21 mouse cellular contexts compared by ENCODE assay signal in the genomic region with DNA sequence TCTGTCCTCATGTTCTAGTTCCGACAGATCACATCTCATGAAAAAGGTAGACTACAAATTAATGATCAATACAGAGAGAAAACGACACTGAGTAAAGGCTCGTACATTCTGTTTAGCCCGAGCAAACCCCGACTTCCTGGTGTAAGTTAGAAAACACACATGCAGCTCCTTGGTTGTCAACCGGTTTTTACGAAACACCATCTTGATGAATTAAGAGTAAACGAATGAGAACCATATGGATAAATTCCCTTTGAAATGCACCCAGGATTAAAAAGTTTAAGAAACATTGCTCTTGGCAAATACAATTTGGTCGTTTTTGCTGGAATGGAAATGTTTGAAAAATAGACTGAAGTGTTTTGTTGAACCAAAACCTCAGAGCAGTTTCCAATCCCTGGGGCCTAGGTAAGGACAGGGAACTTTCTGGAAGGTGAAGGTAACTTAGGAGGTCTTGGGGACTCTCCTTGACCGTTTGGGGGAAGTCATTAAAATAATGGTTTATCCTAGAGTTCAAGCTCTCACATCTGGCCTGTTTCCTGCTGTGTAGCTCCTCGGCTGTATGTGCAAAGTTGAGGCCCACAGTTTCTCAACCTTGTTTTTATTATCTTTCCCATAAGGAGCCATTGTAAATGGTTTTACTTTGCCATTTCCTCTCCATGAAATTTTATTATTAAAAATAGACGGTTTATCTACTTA.
A peak's percentile ranks its signal among the peaks of the same experiment; 100 is the strongest.
DNase-seq lines count a peak whose midpoint lies in the region; ATAC-seq and TF ChIP-seq lines count a peak whose summit lies in the region.
"Had no signal": no experiment of that assay in that cellular context is flagged by ENCODE, and none has a peak within 500 bp of the region (broad histone marks: within the 10 kb centered on the region; RNA-seq: fewer than 3 reads in every experiment).

No protein-coding gene starts in this region.

- H3K27ac ChIP-seq in kidney, embryonic 15.5 days = peak overlapping the region; percentile 60; the same call in 1 of the 2 replicates
- H3K27ac ChIP-seq in stomach, embryonic 14.5 days (ENCODE audit: low read length) = 0 out of 2 replicates have a peak overlapping the region, but pooled peaks have one; percentile 36
- no peak overlapping the region for H3K27ac ChIP-seq in stomach, postnatal 0 days (replicated peaks)
- 0 out of 2 replicates have a peak overlapping the region, but pooled peaks have one; percentile 25 for H3K27ac ChIP-seq in limb, embryonic 11.5 days (replicated peaks; ENCODE audit: low read depth, low read length)
- H3K27ac ChIP-seq: heart, embryonic 10.5 days; hindbrain, embryonic 10.5 days; hindbrain, postnatal 0 days; liver, embryonic 13.5 days had no signal

- H3K36me3 ChIP-seq in kidney, embryonic 15.5 days = no peaks in the 10 kb centered on the region
- H3K36me3 ChIP-seq in stomach, embryonic 14.5 days (ENCODE audit: control insufficient read depth, insufficient read depth, low read length) = no peaks in the 10 kb centered on the region
- no peaks in the 10 kb centered on the region for H3K36me3 ChIP-seq in stomach, postnatal 0 days (ENCODE audit: control insufficient read depth, insufficient read depth, low read length)
- no peaks in the 10 kb centered on the region for H3K36me3 ChIP-seq in limb, embryonic 11.5 days (ENCODE audit: control insufficient read depth, insufficient read depth, low read length)
- H3K36me3 ChIP-seq: heart, embryonic 10.5 days; hindbrain, embryonic 10.5 days; liver, embryonic 13.5 days had no signal

- no peak for TF ChIP-seq EP300 in stomach, postnatal 0 days (optimal IDR thresholded peaks at IDR 0.05)

- 56% methylated on average over 12 of the region's 12 CpGs for WGBS in kidney, embryonic 15.5 days
- 39% methylated on average over 12 of the region's 12 CpGs for whole genome bisulfite sequencing in stomach, embryonic 14.5 days
- 35% methylated on average over 12 of the region's 12 CpGs for WGBS in stomach, postnatal 0 days
- WGBS in limb, embryonic 11.5 days = 16% methylated on average over 12 of the region's 12 CpGs

- no peaks in the 10 kb centered on the region for H3K4me1 ChIP-seq in kidney, embryonic 15.5 days
- H3K4me1 ChIP-seq in stomach, embryonic 14.5 days (ENCODE audit: control insufficient read depth, insufficient read depth, low read length) = peaks cover 3% of the 10 kb centered on the region; the same call in 1 of the 2 replicates
- H3K4me1 ChIP-seq in stomach, postnatal 0 days (replicated peaks; ENCODE audit: control insufficient read depth, insufficient read depth) = no peaks in the 10 kb centered on the region
- H3K4me1 ChIP-seq in limb, embryonic 11.5 days (ENCODE audit: control insufficient read depth, insufficient read depth, low read length) = no peaks in the 10 kb centered on the region
- H3K4me1 ChIP-seq: heart, embryonic 10.5 days; hindbrain, embryonic 10.5 days; liver, embryonic 13.5 days had no signal

- ATAC-seq in kidney, embryonic 15.5 days (replicated peaks; ENCODE audit: low FRiP score) = no peak
- ATAC-seq in stomach, embryonic 14.5 days (ENCODE audit: insufficient number of reproducible peaks, insufficient read depth, low FRiP score, low read depth) = no peak
- ATAC-seq in stomach, postnatal 0 days (ENCODE audit: low FRiP score, low TSS enrichment) = no peak
- no peak for ATAC-seq in limb, embryonic 11.5 days (ENCODE audit: insufficient number of reproducible peaks, low FRiP score, low TSS enrichment, low read depth)
- ATAC-seq: forebrain, embryonic 14.5 days; hindbrain, postnatal 0 days; midbrain, embryonic 16.5 days had no signal

- H3K27me3 ChIP-seq in kidney, embryonic 15.5 days = no peaks in the 10 kb centered on the region
- H3K27me3 ChIP-seq in stomach, embryonic 14.5 days (ENCODE audit: control insufficient read depth, insufficient read depth, low read length) = no peaks in the 10 kb centered on the region
- no peaks in the 10 kb centered on the region for H3K27me3 ChIP-seq in stomach, postnatal 0 days (ENCODE audit: control insufficient read depth, insufficient read depth, low read length)
- H3K27me3 ChIP-seq in limb, embryonic 11.5 days (ENCODE audit: control insufficient read depth, insufficient read depth, low read length) = no peaks in the 10 kb centered on the region
- H3K27me3 ChIP-seq: liver, embryonic 13.5 days had no signal

- no peak overlapping the region for H3K4me2 ChIP-seq in kidney, embryonic 15.5 days
- no peak overlapping the region for H3K4me2 ChIP-seq in stomach, embryonic 14.5 days (replicated peaks; ENCODE audit: low read depth, low read length)
- no peak overlapping the region for H3K4me2 ChIP-seq in stomach, postnatal 0 days (replicated peaks; ENCODE audit: low read depth)
- no peak overlapping the region for H3K4me2 ChIP-seq in limb, embryonic 11.5 days (ENCODE audit: low read depth, severe bottlenecking)
- H3K4me2 ChIP-seq: liver, embryonic 13.5 days had no signal

- intact Hi-C loops in left cerebral cortex, postnatal 36 days (cut with DNase I) = no loop called here

- H3K4me3 ChIP-seq in kidney, embryonic 15.5 days (replicated peaks) = no peak overlapping the region
- no peak overlapping the region for H3K4me3 ChIP-seq in stomach, embryonic 14.5 days (ENCODE audit: low read depth, low read length)
- no peak overlapping the region for H3K4me3 ChIP-seq in stomach, postnatal 0 days (ENCODE audit: low read depth, low read length)
- no peak overlapping the region for H3K4me3 ChIP-seq in limb, embryonic 11.5 days (ENCODE audit: low read depth, low read length)
- H3K4me3 ChIP-seq: heart, embryonic 10.5 days; hindbrain, embryonic 10.5 days; liver, embryonic 13.5 days had no signal

- no peak for DNase-seq in kidney, adult 11 months
- DNase-seq in stomach, postnatal 0 days (ENCODE audit: low spot score) = no peak
- peak; percentile 32 for DNase-seq in limb, embryonic 11.5 days (ENCODE audit: low spot score)
- no peak for DNase-seq in left cerebral cortex, postnatal 36 days (ENCODE audit: low spot score in 2 of 2)
- no peak for DNase-seq in cerebellum, adult 8-10 months
- DNase-seq in cerebellum, adult 9-11 months = no peak
- DNase-seq: B cell, adult 2 months; cerebellum, adult 18-20 months; gastrocnemius, postnatal 36 days; kidney, adult 2 months; liver, embryonic 13.5 days; lung, postnatal 4 days; right cerebral cortex, postnatal 25 days; thymus, postnatal 14 days had no signal

- no peaks in the 10 kb centered on the region for H3K9me3 ChIP-seq in kidney, embryonic 15.5 days (replicated peaks)
- H3K9me3 ChIP-seq in stomach, embryonic 14.5 days (ENCODE audit: control insufficient read depth, low read depth, low read length) = no peaks in the 10 kb centered on the region
- H3K9me3 ChIP-seq in stomach, postnatal 0 days (ENCODE audit: control insufficient read depth, low read length) = no peaks in the 10 kb centered on the region
- H3K9me3 ChIP-seq in limb, embryonic 11.5 days (ENCODE audit: control insufficient read depth, low read length) = no peaks in the 10 kb centered on the region
- H3K9me3 ChIP-seq: heart, embryonic 10.5 days; hindbrain, embryonic 10.5 days; liver, embryonic 13.5 days had no signal

- no peak overlapping the region for H3K9ac ChIP-seq in kidney, embryonic 15.5 days
- no peak overlapping the region for H3K9ac ChIP-seq in stomach, embryonic 14.5 days (replicated peaks; ENCODE audit: low read depth, low read length)
- no peak overlapping the region for H3K9ac ChIP-seq in stomach, postnatal 0 days (ENCODE audit: low read length)
- no peak overlapping the region for H3K9ac ChIP-seq in limb, embryonic 11.5 days (ENCODE audit: low read length)
- H3K9ac ChIP-seq: liver, embryonic 13.5 days had no signal

- no peak for TF ChIP-seq CTCF in stomach, postnatal 0 days (IDR thresholded peaks at IDR 0.05; ENCODE audit: low read depth)
